Mouse (Mus musculus) CD4-positive, CD25-positive, alpha-beta regulatory T cell (primary cell): ENCODE results near the gene Kmt2a. TPM values are rescaled to one million over a fixed set of nuclear protein-coding genes. Genes with fewer than 3 reads are reported as not detected.

ENCODE experiments used
- polyA plus RNA-seq: library from polyadenylated mRNA; unstranded; fragments of 100-300 nt; shearing (Covaris generic); gene quantifications from one replicate; pipeline ENCODE4 v1.2.1, GENCODE M21; 2017

The Kmt2a gene
- polyA plus RNA-seq: 96.1 TPM

DNA sequence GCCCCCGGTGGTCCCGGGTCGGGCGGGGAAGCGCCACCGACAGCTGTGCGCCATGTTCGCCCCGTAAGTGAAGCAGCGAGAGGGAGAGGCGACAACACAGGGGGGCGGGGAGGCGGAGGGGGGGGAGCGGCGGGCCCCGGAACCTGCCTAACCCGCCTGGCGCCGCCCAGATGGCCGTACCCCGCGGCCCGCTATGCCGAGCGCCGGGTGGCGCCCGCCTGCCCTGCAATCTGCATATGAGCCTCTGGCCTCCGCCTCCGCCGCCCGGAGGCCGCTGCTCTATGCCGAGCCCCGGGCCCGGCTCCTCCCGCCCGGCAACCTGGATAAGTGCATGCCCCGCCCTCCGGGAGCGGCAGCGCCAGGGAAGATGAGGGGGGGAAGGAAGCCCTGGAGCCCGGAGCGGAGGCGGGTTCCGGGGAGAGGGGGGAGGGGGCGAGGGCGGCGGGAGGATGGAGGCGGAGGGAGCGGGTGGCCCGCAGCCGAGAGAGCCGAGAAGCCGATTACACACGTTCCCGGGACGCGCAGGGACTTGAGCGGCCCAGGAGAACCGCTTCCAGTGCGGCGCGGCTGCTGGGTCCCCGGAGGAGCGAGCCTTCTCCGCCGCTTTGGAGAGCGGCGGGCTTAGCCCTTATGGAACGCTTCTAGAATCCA lies at the start of gene Kmt2a:
Gene Kmt2a (minus strand): TSS at position 76 of the 651 bp plus-strand sequence.

GRCm38 (mm10) chr9:44920374-44921122 lies 39.5 kb upstream of the Kmt2a start, which contains the start of gene Atp5l:
Gene Atp5l, minus strand, starts transcription at chr9:44920742.

DNA sequence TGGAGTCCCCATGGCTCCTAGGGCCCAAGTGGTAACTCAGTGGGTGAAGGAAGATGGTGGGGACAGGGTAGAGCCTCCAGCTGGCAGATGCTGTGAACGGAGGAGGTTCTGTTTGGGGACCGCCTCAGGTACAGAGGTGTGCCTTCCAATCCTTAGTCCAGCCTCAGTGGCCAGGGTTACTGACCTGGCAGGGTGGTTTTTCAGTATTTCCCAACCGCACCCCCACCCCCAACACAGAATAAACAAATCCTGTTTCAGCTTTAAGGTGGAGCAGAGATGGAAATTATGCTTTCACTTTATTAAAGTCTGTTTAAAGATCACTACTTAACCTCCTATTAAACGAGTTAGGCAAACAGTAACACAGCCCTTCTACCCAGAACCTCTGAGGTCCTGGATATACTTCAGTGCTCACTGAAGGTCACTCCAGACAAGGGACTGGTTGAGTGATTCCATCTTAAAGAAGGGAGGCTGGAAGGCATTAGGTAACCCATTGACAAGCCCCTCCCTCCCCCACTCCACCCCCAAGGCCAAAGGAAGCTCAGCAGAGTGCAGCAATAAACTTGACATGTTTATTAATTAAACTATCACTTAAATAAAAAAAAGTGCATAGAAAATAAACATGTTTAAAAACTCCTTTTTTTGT lies 78.2 kb downstream of the Kmt2a start, which contains the start of gene Ttc36:
Gene Ttc36 (minus strand): TSS at position 265 of the 643 bp plus-strand sequence.

DNA sequence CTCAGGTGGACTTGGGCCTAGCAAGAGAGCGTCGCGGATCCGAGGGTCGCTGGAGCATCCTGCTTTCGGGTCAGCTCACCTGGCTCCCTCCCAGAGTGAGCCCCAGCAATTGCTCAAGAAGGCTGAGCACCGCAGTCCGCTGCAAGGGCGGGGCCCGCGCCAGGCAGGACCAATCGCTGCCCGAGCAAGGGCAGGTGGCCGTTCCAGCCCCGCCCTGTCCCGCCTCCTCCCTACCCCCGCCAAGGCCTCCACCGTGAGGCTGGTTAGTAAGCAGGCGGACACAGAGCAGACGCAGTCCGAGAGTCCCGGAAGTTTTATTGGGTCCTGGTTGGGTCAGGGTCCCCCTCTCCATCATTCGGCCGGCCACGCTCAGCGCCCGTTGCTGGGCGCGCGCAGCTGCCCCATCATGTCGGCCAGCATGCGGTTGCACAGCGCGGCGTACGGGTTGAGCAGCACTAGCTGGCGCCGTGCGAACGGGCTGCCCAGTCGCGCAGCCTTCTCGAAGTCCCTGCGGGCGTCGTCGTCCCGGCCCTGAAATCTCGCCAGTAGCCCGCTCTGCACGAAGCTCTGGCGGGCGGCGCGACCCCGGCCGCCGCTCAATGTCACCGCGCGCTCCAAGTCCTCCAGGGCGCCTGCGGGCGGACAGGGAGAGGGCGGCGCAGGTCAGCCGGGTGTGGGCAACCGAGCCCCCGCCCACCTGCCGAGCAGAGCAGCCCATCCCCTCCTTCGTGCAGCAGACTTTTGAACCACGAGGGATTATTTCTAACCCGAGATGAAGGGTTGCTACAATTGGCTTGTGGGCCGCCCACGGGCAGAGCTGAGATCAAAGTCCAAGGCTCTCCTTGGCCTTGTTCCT lies 81.8 kb downstream of the Kmt2a start, which contains the start of gene Tmem25:
Gene Tmem25 (minus strand): TSS at position 206 of the 856 bp plus-strand sequence.

GRCm38 (mm10) chr9:44767101-44768028 lies 113.7 kb downstream of the Kmt2a start, which contains the start of the genes Arcn1 and Ift46:
Gene Arcn1, minus strand, starts transcription at chr9:44767845.
Gene Ift46, plus strand, starts transcription at chr9:44767908.

Other genes starting within 250 kb of the Kmt2a start
- gene Treh, start 208.1 kb downstream of the Kmt2a start, polyA plus RNA-seq: not detected
- gene Phldb1, start 146.1 kb downstream of the Kmt2a start, polyA plus RNA-seq: 0.72 TPM
- gene Arcn1, start 113.5 kb downstream of the Kmt2a start, polyA plus RNA-seq: 158 TPM
- 54.0 TPM for gene Ift46, start 113.4 kb downstream of the Kmt2a start, polyA plus RNA-seq
- gene Tmem25, start 82.0 kb downstream of the Kmt2a start, polyA plus RNA-seq: 0.20 TPM
- gene Ttc36, start 78.2 kb downstream of the Kmt2a start, polyA plus RNA-seq: not detected
- 336 TPM for gene Atp5l, start 39.4 kb upstream of the Kmt2a start, polyA plus RNA-seq
- 47.2 TPM for gene Ube4a, start 84.3 kb upstream of the Kmt2a start, polyA plus RNA-seq
- 1,221 TPM for gene Cd3g, start 99.1 kb upstream of the Kmt2a start, polyA plus RNA-seq
- gene Cd3d, start 100.5 kb upstream of the Kmt2a start, polyA plus RNA-seq: 831 TPM
- 1,336 TPM for gene Cd3e, start 128.3 kb upstream of the Kmt2a start, polyA plus RNA-seq
- gene Mpzl2, start 158.5 kb upstream of the Kmt2a start, polyA plus RNA-seq: not detected
- gene Mpzl3, start 173.9 kb upstream of the Kmt2a start, polyA plus RNA-seq: 13.5 TPM
- 8.0 TPM for gene Jaml, start 197.9 kb upstream of the Kmt2a start, polyA plus RNA-seq
- 0.12 TPM for gene Scn2b, start 236.5 kb upstream of the Kmt2a start, polyA plus RNA-seq